Mouse (Mus musculus) intestine, postnatal 0 days (tissue): ENCODE results near the gene Gmnn. TPM values are rescaled to one million over a fixed set of nuclear protein-coding genes. Genes with fewer than 3 reads are reported as not detected.

Source experiments
- ATAC-seq: fragments of 200-750 bp; cut with Nextera tagmentation; 2 replicates; pipeline ENCODE4 v1.8.0; 2017; ENCODE audit warnings: mild to moderate bottlenecking, moderate TSS enrichment, moderate library complexity
- H3K27ac ChIP-seq: fragments of 300-500 bp; sonication (generic); 2 replicates; pipeline ENCODE4 v1.5.1; 2014; ENCODE audit warnings: mild to moderate bottlenecking, low read depth, low read length, moderate library complexity
- H3K27me3 ChIP-seq: fragments of 300-500 bp; sonication (generic); replicated peaks from 2 replicates; pipeline ENCODE4 v1.6.1; 2014; ENCODE audit warnings: low read length, mixed read lengths; ENCODE audit not compliant: control insufficient read depth, insufficient read depth
- H3K36me3 ChIP-seq: fragments of 300-500 bp; sonication (generic); 2 replicates; pipeline ENCODE4 v1.6.1; 2014; ENCODE audit warnings: mild to moderate bottlenecking, moderate library complexity; ENCODE audit not compliant: control insufficient read depth, insufficient read depth
- H3K4me1 ChIP-seq: fragments of 300-500 bp; sonication (generic); replicated peaks from 2 replicates; pipeline ENCODE4 v1.6.1; 2014; ENCODE audit warnings: antibody characterized with exemption, low read length, mixed read lengths; ENCODE audit not compliant: control insufficient read depth, insufficient read depth
- H3K4me2 ChIP-seq: fragments of 300-500 bp; sonication (generic); replicated peaks from 2 replicates; pipeline ENCODE4 v1.6.1; 2014; ENCODE audit warnings: low read depth, mild to moderate bottlenecking, moderate library complexity
- H3K4me3 ChIP-seq: fragments of 300-500 bp; sonication (generic); 2 replicates; pipeline ENCODE4 v1.5.1; 2014; ENCODE audit warnings: low read depth, low read length
- H3K9ac ChIP-seq: fragments of 300-500 bp; sonication (generic); 2 replicates; pipeline ENCODE4 v1.6.1; 2014; ENCODE audit warnings: mild to moderate bottlenecking, low read depth, low read length
- H3K9me3 ChIP-seq: fragments of 300-500 bp; sonication (generic); 2 replicates; pipeline ENCODE4 v1.6.1; 2016; ENCODE audit warnings: mixed run types; ENCODE audit not compliant: control insufficient read depth
- CTCF ChIP-seq: sonication (generic); IDR thresholded peaks from 2 replicates; pipeline ENCODE4 v1.5.1; 2016; ENCODE audit warnings: low read depth, mild to moderate bottlenecking, control low read depth, antibody characterized with exemption, moderate library complexity
- WGBS: fragments of 180-500 bp; shearing (Covaris S2); extraction: QIAGEN DNeasy Blood & Tissue Kit; methylation state at CpG from one replicate; pipeline ENCODE4 v1.1.7; 2014; 5-methylcytosine and 5-hydroxymethylcytosine counted together
- polyA plus RNA-seq: library from polyadenylated mRNA; unstranded; fragments of >200 nt; fragmentation: Nextera tagmentation; extraction: Ambion mirVana; gene quantifications from 2 replicates; pipeline ENCODE4 v1.2.1, GENCODE M21; 2015

Gene Gmnn
- polyA plus RNA-seq, 1 experiment from 2014 or later: 50.6 TPM

GRCm38 (mm10) chr13:24751396-24751795 lies 10.3 kb downstream of the Gmnn start:
- no peak for TF ChIP-seq CTCF
- Histone ChIP-seq H3K9me3 (no peaks in the 10 kb centered on the region), H3K4me1 (no peaks in the 10 kb centered on the region), H3K27me3 (no peaks in the 10 kb centered on the region), H3K9ac (no peak overlapping the region), H3K4me3 (no peak overlapping the region), H3K27ac (no peak overlapping the region; the same call in 1 of the 2 replicates), H3K36me3 (peaks cover 51% of the 10 kb centered on the region), H3K4me2 (no peak overlapping the region)
- 86% methylated on average over 8 of the region's 8 CpGs for WGBS
- no peak for ATAC-seq

- no peak for ATAC-seq
- no peak for TF ChIP-seq CTCF
- H3K9ac ChIP-seq: no peak overlapping the region
- 91% methylated on average over 8 of the region's 8 CpGs for WGBS
- H3K27me3 ChIP-seq: no peaks in the 10 kb centered on the region
- no peak overlapping the region for H3K4me2 ChIP-seq
- no peak overlapping the region for H3K4me3 ChIP-seq
- no peak overlapping the region for H3K27ac ChIP-seq
- no peaks in the 10 kb centered on the region for H3K4me1 ChIP-seq
- H3K36me3 ChIP-seq: peaks cover 50% of the 10 kb centered on the region
- H3K9me3 ChIP-seq: no peaks in the 10 kb centered on the region
Observed at GRCm38 (mm10) chr13:24750807-24751206, 10.9 kb downstream of the Gmnn start.

GRCm38 (mm10) chr13:24747823-24748222 lies 13.9 kb downstream of the Gmnn start:
- Histone ChIP-seq H3K9me3 (no peaks in the 10 kb centered on the region), H3K4me3 (no peak overlapping the region)
- ATAC-seq: no peak

GRCm38 (mm10) chr13:24741028-24741427 lies 20.7 kb downstream of the Gmnn start, which contains the start of gene Armh2:
TSS of gene Armh2 (plus strand) at chr13:24741232.
- Histone ChIP-seq H3K9me3 (no peaks in the 10 kb centered on the region), H3K4me2 (no peak within 1 kb of the TSS), H3K36me3 (no peaks in the 10 kb centered on the region; the same call in 1 of the 2 replicates), H3K9ac (no peak within 1 kb of the TSS), H3K27ac (no peak within 1 kb of the TSS), H3K4me1 (no peaks in the 10 kb centered on the region), H3K4me3 (no peak within 1 kb of the TSS), H3K27me3 (no peaks in the 10 kb centered on the region)
- 88% methylated on average over 10 of the region's 10 CpGs for WGBS
- ATAC-seq: no peak
- TF ChIP-seq CTCF: no peak

More at GRCm38 (mm10) chr13:24747823-24748222, 13.9 kb downstream of the Gmnn start:
- no peaks in the 10 kb centered on the region for H3K27me3 ChIP-seq
- no peak overlapping the region for H3K9ac ChIP-seq
- no peak overlapping the region for H3K4me2 ChIP-seq
- 79% methylated on average over 3 of the region's 3 CpGs for WGBS
- no peak for TF ChIP-seq CTCF
- H3K27ac ChIP-seq: no peak overlapping the region
- no peaks in the 10 kb centered on the region for H3K4me1 ChIP-seq
- H3K36me3 ChIP-seq: peaks cover 27% of the 10 kb centered on the region

- Histone ChIP-seq H3K4me1 (no peaks in the 10 kb centered on the region), H3K36me3 (no peaks in the 10 kb centered on the region), H3K4me3 (no peak overlapping the region), H3K9ac (no peak overlapping the region), H3K27me3 (no peaks in the 10 kb centered on the region), H3K9me3 (no peaks in the 10 kb centered on the region), H3K4me2 (no peak overlapping the region), H3K27ac (no peak overlapping the region)
- TF ChIP-seq CTCF: no peak
- 43% methylated on average over 6 of the region's 6 CpGs for WGBS
- peak; percentile 77 for ATAC-seq
Observed at GRCm38 (mm10) chr13:24735608-24736131, 26.1 kb downstream of the Gmnn start.

GRCm38 (mm10) chr13:24734502-24734901 lies 27.2 kb downstream of the Gmnn start:
- WGBS: 80% methylated on average over 5 of the region's 5 CpGs
- Histone ChIP-seq H3K9me3 (no peaks in the 10 kb centered on the region), H3K36me3 (no peaks in the 10 kb centered on the region), H3K4me3 (no peak overlapping the region), H3K27ac (no peak overlapping the region), H3K4me1 (no peaks in the 10 kb centered on the region), H3K27me3 (no peaks in the 10 kb centered on the region), H3K9ac (no peak overlapping the region), H3K4me2 (no peak overlapping the region)
- no peak for ATAC-seq
- no peak for TF ChIP-seq CTCF
